Mouse (Mus musculus): Measurements from ENCODE around the gene Spock1. TPM values are rescaled to one million over a fixed set of nuclear protein-coding genes. Genes with fewer than 3 reads are reported as not detected.

The Spock1 gene
- total RNA-seq, 2 experiments from 2014 or later, result 0.47 to 0.52 TPM

GRCm38 (mm10) chr13:57407666-57408065 lies 500.5 kb downstream of the Spock1 start:
- DNase-seq (ENCODE audit: low spot score in 2 of 2), result no peak

- no peak for DNase-seq (ENCODE audit: low spot score in 2 of 2)
Observed at GRCm38 (mm10) chr13:57402386-57402785, 505.7 kb downstream of the Spock1 start.

GRCm38 (mm10) chr13:57372141-57372700 lies 535.9 kb downstream of the Spock1 start:
- DNase-seq (ENCODE audit: low spot score in 2 of 2), result no peak

Other genes with a start within 250 kb of the Spock1 start
- 1 to 10 TPM; 2.9 to 3.7 TPM for gene Klhl3, start 205.3 kb upstream of the Spock1 start, total RNA-seq (2021)
- 100 to 1,000 TPM; 134 TPM for gene Hnrnpa0, start 220.2 kb upstream of the Spock1 start, total RNA-seq (2021)
- 10 to 100 TPM; 10.8 to 13.9 TPM for gene Idnk, start 249.3 kb upstream of the Spock1 start, total RNA-seq (2021)

All from gastrocnemius, postnatal 4 days (tissue).